Mouse (Mus musculus) kidney, adult 2 months (tissue): ENCODE measurements around the gene Mief1. TPM values are rescaled to one million over a fixed set of nuclear protein-coding genes. Genes with fewer than 3 reads are reported as not detected.

Experiments used
- DNase-seq: peaks from one replicate; pipeline ENCODE4 v3.0.0; 2021
- H3K27ac ChIP-seq: fragments of 200-500 bp; 2 replicates; pipeline ENCODE4 v1.5.1; 2012; ENCODE audit warnings: low read depth, low read length, control low read depth, inconsistent platforms; ENCODE audit not compliant: insufficient read depth
- H3K27me3 ChIP-seq: fragments of 200-500 bp; replicated peaks from 2 replicates; pipeline ENCODE4 v1.6.1; 2012; ENCODE audit warnings: mild to moderate bottlenecking, moderate library complexity, low read length, inconsistent platforms; ENCODE audit not compliant: control insufficient read depth, insufficient read depth
- H3K36me3 ChIP-seq: fragments of 200-500 bp; 2 replicates; pipeline ENCODE4 v1.6.1; 2012; ENCODE audit warnings: mild to moderate bottlenecking, moderate library complexity, low read length, inconsistent platforms; ENCODE audit not compliant: control insufficient read depth, insufficient read depth
- H3K4me1 ChIP-seq: fragments of 200-500 bp; 2 replicates; pipeline ENCODE4 v1.6.1; 2011; ENCODE audit warnings: low read length; ENCODE audit not compliant: control insufficient read depth, insufficient read depth
- H3K4me3 ChIP-seq: fragments of 200-500 bp; 2 replicates; pipeline ENCODE4 v1.5.1; 2011; ENCODE audit warnings: mild to moderate bottlenecking, low read depth, low read length, control low read depth; ENCODE audit not compliant: insufficient read depth
- CTCF ChIP-seq: fragments of 200-500 bp; conservative IDR thresholded peaks from 2 replicates; pipeline ENCODE4 v1.5.1; 2011; ENCODE audit warnings: low read depth, mild to moderate bottlenecking, control low read depth, low read length, moderate library complexity, mixed read lengths; ENCODE audit not compliant: insufficient read depth, insufficient read length
- POLR2A ChIP-seq: fragments of 200-500 bp; IDR thresholded peaks from one replicate; pipeline ENCODE4 v1.6.1; 2011; ENCODE audit warnings: low read depth, low read length, control low read depth
- WGBS: fragments of 180-500 bp; shearing (Covaris S2); methylation state at CpG from one replicate; pipeline ENCODE4 v1.1.7; 2018; 5-methylcytosine and 5-hydroxymethylcytosine counted together
- polyA plus RNA-seq: library from polyadenylated mRNA; depleted of rRNA; stranded (reverse); fragments of >200 nt; gene quantifications from 2 replicates; pipeline ENCODE4 v1.2.3, GENCODE M21; 2012

Gene Mief1
- polyA plus RNA-seq, 1 experiment = 16.9 TPM

DNA sequence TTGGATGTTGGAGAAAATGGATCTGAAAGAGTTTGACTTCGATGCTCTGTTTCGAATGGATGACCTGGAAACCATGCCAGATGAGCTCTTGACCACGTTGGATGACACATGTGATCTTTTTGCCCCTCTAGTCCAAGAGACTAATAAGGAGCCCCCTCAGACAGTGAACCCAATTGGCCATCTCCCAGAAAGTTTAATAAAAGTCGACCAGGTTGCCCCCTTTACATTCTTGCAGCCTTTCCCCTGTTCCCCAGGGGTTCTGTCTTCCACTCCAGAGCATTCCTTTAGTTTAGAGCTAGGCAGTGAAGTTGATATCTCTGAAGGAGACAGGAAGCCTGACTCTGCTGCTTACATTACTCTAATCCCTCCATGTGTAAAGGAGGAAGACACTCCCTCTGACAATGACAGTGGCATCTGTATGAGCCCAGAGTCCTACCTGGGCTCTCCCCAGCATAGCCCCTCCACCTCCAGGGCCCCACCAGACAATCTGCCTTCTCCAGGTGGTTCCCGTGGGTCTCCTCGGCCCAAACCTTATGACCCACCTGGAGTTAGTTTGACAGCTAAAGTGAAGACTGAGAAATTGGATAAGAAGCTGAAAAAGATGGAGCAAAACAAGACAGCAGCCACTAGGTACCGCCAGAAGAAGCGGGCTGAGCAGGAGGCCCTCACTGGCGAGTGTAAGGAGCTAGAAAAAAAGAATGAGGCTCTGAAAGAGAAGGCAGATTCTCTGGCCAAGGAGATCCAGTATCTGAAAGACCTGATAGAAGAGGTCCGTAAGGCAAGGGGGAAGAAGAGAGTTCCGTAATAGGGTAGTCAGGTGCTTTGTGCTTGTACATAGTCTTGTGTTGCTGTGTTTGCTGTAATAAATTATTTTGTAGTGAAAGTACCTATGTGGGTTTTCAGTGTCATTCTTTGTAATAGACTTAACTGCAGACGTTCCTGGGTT, 23.1 kb downstream of the Mief1 start:
- Histone ChIP-seq H3K4me1 (peaks cover 14% of the 10 kb centered on the region; the same call in 1 of the 2 replicates), H3K4me3 (peak overlapping the region; percentile 93), H3K27ac (peak overlapping the region; percentile 81; the same call in 1 of the 2 replicates), H3K36me3 (peaks cover 17% of the 10 kb centered on the region), H3K27me3 (no peaks in the 10 kb centered on the region)
- no peak for DNase-seq
- peak; percentile 16 for TF ChIP-seq POLR2A
- TF ChIP-seq CTCF = no peak
- 34% methylated on average over 12 of the region's 12 CpGs for WGBS

DNA sequence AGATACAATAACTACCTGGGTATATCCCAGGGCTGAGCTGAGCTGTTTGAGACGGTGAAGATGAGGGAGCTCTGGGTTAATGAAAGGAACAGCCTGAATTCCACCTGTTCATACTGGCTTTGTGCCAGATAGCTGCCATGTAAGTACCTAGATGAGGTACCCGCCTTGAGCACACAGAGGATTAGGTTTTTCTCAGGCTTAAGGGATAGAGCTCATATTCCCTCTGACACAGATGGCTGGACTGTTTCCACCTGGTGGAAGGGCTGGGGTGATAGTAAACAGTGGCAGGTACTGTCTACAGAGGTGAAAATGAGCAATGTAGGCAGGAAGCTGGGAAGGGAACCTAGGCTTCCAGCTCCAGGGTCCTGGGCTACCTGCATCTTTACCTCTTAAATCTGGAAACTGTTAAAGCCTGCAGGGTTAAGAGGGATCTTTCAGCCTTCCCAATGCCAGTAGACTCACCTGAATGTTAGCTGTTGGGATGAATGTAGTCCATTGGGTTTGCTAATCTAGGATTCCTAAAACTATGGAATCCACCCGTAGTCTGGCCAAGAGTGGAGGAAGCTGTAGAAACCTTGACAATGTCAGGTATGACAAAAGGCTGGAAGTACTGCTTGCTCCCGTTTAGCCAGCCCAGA, 23.9 kb downstream of the Mief1 start:
- Histone ChIP-seq H3K36me3 (peaks cover 17% of the 10 kb centered on the region), H3K4me3 (no peak overlapping the region), H3K27ac (no peak overlapping the region), H3K27me3 (no peaks in the 10 kb centered on the region), H3K4me1 (peaks cover 14% of the 10 kb centered on the region; the same call in 1 of the 2 replicates)
- DNase-seq = peak; percentile 34
- TF ChIP-seq POLR2A = no peak
- TF ChIP-seq CTCF = no peak
- 24% methylated on average over 4 of the region's 4 CpGs for WGBS

DNA sequence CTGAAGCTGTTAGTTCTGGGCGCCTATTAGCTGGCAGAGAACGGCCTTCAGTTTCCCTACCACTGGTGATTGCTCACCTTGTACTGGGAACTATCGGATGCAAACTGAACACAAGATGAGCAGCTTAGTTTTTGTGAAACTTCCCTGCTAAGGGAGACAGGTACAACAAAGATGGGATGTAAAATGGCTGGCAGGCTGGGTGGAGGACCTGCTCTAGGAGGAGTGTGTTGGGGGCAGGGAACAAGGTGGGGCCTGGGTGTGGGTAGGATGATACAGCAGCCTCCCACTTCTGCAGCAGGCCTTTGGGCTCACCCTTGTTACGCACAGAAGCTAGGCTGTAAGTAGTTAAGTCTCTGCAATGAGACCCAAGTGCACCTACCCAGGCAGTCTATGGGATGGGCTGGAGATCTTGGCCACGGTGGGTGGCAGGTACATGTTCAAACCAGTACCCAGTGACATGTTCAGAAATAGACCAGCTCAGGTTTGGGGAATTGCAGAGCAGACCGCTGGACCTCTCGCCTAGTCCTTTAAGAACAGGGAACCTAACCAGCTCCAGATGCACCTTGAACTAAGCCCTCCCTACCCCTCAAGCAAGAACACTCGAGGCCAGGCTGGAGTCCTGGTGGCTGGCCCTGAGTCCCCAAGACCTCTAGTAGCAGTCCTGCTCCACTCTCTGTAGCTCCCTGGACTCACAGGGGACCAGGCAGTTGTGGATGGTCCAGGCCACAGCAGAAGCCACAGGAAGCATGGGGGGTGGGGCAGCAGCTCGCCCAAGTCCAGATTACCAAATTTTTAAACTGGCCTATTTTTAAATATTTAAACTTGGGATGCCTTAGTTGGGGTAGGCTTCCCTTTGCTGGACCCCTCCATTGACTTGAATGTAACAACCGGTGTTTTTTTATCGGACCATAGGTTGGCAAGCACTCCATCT, 24.7 kb downstream of the Mief1 start:
- TF ChIP-seq POLR2A (no peak), CTCF (no peak)
- Histone ChIP-seq H3K27ac (no peak overlapping the region), H3K27me3 (no peaks in the 10 kb centered on the region), H3K36me3 (peaks cover 17% of the 10 kb centered on the region), H3K4me3 (no peak overlapping the region), H3K4me1 (peaks cover 19% of the 10 kb centered on the region; the same call in 1 of the 2 replicates)
- WGBS = 58% methylated on average over 11 of the region's 11 CpGs
- no peak for DNase-seq

DNA sequence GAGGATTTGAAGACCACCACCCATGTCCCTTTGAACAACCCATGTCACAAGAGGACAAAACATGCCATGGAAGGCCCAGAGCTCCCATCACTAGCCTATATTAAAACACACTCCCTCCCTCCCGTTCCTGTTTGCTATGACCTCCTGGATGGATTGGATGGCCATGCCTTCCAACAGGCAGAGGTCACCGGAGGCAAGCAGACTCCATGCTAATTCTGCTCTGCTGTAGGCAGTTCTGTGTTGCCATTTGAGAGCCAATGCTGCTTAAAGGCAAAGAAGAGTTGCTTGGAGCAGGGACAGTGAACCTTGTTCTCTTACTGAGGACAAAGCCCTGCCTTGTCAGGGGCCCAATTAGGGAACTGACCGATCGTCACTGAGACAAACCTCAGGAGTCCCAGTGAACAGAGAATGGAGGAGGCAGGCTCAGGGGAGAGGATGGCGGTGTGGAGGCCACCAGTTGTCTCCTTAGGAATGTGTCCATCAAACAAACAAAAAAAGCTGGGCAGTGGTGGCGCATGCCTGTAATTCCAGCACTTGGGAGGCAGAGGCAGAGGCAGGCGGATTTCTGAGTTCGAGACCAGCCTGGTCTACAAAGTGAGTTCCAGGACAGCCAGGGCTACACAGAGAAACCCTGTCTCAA, 25.7 kb downstream of the Mief1 start:
- peaks cover 17% of the 10 kb centered on the region for H3K36me3 ChIP-seq
- H3K4me3 ChIP-seq = no peak overlapping the region
- 64% methylated on average over 8 of the region's 8 CpGs for WGBS
- DNase-seq = no peak
- no peaks in the 10 kb centered on the region for H3K27me3 ChIP-seq
- TF ChIP-seq POLR2A (no peak), CTCF (no peak)
- H3K4me1 ChIP-seq = peaks cover 23% of the 10 kb centered on the region; the same call in 1 of the 2 replicates
- H3K27ac ChIP-seq = no peak overlapping the region

DNA sequence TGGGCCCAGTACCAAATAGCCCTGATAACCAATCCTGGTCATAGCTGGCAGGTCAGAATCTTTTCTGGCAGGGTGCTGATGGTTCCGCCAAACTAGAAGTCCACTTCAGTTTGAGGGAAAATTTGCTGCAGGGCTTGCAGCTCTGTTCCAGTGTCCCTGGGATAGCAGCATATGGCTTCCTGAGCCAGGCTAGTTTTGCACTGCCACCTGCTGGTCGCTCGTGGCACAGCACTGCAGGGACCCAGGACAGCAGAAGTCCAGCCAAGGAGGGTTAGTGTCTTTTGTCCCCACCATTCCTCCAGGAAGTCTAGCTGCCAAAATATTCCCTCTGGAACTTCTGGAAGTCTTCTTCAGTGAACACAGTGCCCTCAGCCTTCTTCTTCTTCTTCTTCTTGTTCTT, 26.9 kb downstream of the Mief1 start:
- H3K4me3 ChIP-seq = no peak overlapping the region
- H3K27ac ChIP-seq = no peak overlapping the region
- H3K27me3 ChIP-seq = no peaks in the 10 kb centered on the region
- H3K4me1 ChIP-seq = peaks cover 25% of the 10 kb centered on the region; the same call in 1 of the 2 replicates
- peaks cover 17% of the 10 kb centered on the region for H3K36me3 ChIP-seq
- peak; percentile 83 for DNase-seq
- 11% methylated on average over 3 of the region's 3 CpGs for WGBS
- TF ChIP-seq CTCF (peak; percentile 98), POLR2A (no peak)

DNA sequence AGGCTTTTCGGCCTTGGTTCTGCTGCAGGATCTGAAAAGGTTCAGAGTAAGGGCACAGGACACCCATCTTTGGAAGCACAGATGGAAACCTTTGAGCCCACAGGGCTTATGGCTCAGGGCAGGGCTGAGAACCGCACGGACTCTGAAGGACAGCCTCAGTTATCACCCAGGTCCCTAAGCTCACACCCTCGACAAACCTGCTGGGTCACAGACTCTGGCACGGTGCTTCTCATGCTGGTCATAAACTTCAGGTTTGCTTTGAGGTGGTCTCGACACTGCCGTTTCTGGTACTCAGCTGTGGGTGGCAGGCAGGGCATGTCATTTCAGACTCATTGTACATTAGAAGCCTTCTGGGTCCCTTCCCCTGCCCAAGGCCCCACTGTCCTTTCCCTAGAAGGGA, 27.3 kb downstream of the Mief1 start:
- WGBS = 74% methylated on average over 7 of the region's 7 CpGs
- Histone ChIP-seq H3K4me3 (no peak overlapping the region), H3K36me3 (peaks cover 17% of the 10 kb centered on the region), H3K27me3 (no peaks in the 10 kb centered on the region), H3K4me1 (peaks cover 25% of the 10 kb centered on the region; the same call in 1 of the 2 replicates), H3K27ac (no peak overlapping the region)
- no peak for DNase-seq
- TF ChIP-seq CTCF (no peak), POLR2A (no peak)
